Mouse (Mus musculus): ENCODE measurements around the gene Cwc25.

GRCm38 (mm10) chr11:97779968-97780701 lies 13.8 kb upstream of the Cwc25 start:
- no peak for TF ChIP-seq CTCF (IDR thresholded peaks at IDR 0.05; ENCODE audit: borderline replicate concordance, extremely low read depth, insufficient read depth, insufficient read length)
- TF ChIP-seq POLR2A (IDR thresholded peaks at IDR 0.05; ENCODE audit: borderline replicate concordance, extremely low read depth, insufficient read depth, insufficient read length, poor library complexity, severe bottlenecking), result no peak

Measured in brain, embryonic 14.5 days (tissue).